Mouse (Mus musculus): ENCODE results near the gene 1110008P14Rik.

GRCm38 (mm10) chr2:32351471-32351961 is 30.2 kb downstream of the 1110008P14Rik start:
- TF ChIP-seq EP300 (IDR thresholded peaks at IDR 0.05; ENCODE audit: low read depth) (no peak), CTCF (IDR thresholded peaks at IDR 0.05; ENCODE audit: low read depth) (no peak)
